Mouse (Mus musculus): ENCODE measurements around the gene Lrg1. TPM values are rescaled to one million over a fixed set of nuclear protein-coding genes. Genes with fewer than 3 reads are reported as not detected.

Lrg1 gene
- polyA plus RNA-seq, 1 experiment from 2014 or later, result not detected

- H3K27me3 ChIP-seq, result peaks cover 88% of the 10 kb centered on the region
- H3K4me2 ChIP-seq, result peak overlapping the region; percentile 71
- peak overlapping the region; percentile 39 for H3K4me3 ChIP-seq
These were observed 26.5 kb upstream of the Lrg1 start for GRCm38 (mm10) chr17:56148280-56148679.

GRCm38 (mm10) chr17:56147420-56147819 is 25.6 kb upstream of the Lrg1 start:
- no peaks in the 10 kb centered on the region for H3K36me3 ChIP-seq
- H3K9ac ChIP-seq, result no peak overlapping the region
- H3K27ac ChIP-seq, result no peak overlapping the region
- WGBS, result 54% methylated on average over 12 of the region's 12 CpGs
- H3K4me2 ChIP-seq, result no peak overlapping the region
- peaks cover 87% of the 10 kb centered on the region for H3K27me3 ChIP-seq
- H3K4me3 ChIP-seq, result no peak overlapping the region
- peaks cover 19% of the 10 kb centered on the region for H3K4me1 ChIP-seq (replicated peaks)
- H3K9me3 ChIP-seq, result no peaks in the 10 kb centered on the region
- no peak for ATAC-seq (ENCODE audit: low FRiP score)

More at GRCm38 (mm10) chr17:56148280-56148679, 26.5 kb upstream of the Lrg1 start:
- no peaks in the 10 kb centered on the region for H3K9me3 ChIP-seq
- no peak overlapping the region for H3K27ac ChIP-seq
- WGBS, result 24% methylated on average over 9 of the region's 9 CpGs
- peak overlapping the region; percentile 74 for H3K9ac ChIP-seq
- H3K4me1 ChIP-seq (replicated peaks), result peaks cover 14% of the 10 kb centered on the region
- 0 out of 2 replicates have a peak, but pooled peaks have one; percentile 16 for ATAC-seq (ENCODE audit: low FRiP score)
- H3K36me3 ChIP-seq, result no peaks in the 10 kb centered on the region

GRCm38 (mm10) chr17:56146131-56146530 is 24.3 kb upstream of the Lrg1 start:
- Histone ChIP-seq H3K4me2 (no peak overlapping the region), H3K36me3 (no peaks in the 10 kb centered on the region), H3K9me3 (no peaks in the 10 kb centered on the region), H3K9ac (no peak overlapping the region), H3K4me3 (no peak overlapping the region), H3K27me3 (peaks cover 86% of the 10 kb centered on the region), H3K27ac (no peak overlapping the region), H3K4me1 (replicated peaks) (peaks cover 32% of the 10 kb centered on the region)
- no peak for ATAC-seq (ENCODE audit: low FRiP score)
- 17% methylated on average over 9 of the region's 9 CpGs for WGBS

- Histone ChIP-seq H3K4me1 (replicated peaks) (peaks cover 38% of the 10 kb centered on the region), H3K36me3 (no peaks in the 10 kb centered on the region), H3K27ac (no peak overlapping the region), H3K4me3 (no peak overlapping the region), H3K4me2 (no peak overlapping the region), H3K27me3 (peaks cover 79% of the 10 kb centered on the region), H3K9me3 (no peaks in the 10 kb centered on the region), H3K9ac (no peak overlapping the region)
- no peak for ATAC-seq (ENCODE audit: low FRiP score)
- 78% methylated on average over 9 of the region's 9 CpGs for WGBS
These were observed 22.7 kb upstream of the Lrg1 start for GRCm38 (mm10) chr17:56144546-56144945.

- H3K4me2 ChIP-seq, result peak overlapping the region; percentile 68
- no peaks in the 10 kb centered on the region for H3K9me3 ChIP-seq
- H3K4me1 ChIP-seq (replicated peaks), result peaks cover 51% of the 10 kb centered on the region
- WGBS, result under 1% methylated on average over 42 of the region's 47 CpGs
- peak overlapping the region; percentile 71 for H3K9ac ChIP-seq
- ATAC-seq (ENCODE audit: low FRiP score), result peak; percentile 61
- H3K36me3 ChIP-seq, result no peaks in the 10 kb centered on the region
- H3K4me3 ChIP-seq, result peak overlapping the region; percentile 48
- peaks cover 74% of the 10 kb centered on the region for H3K27me3 ChIP-seq
- peak overlapping the region; percentile 58; the same call in 1 of the 2 replicates for H3K27ac ChIP-seq
These were observed 20.2 kb upstream of the Lrg1 start for GRCm38 (mm10) chr17:56141702-56142605.

- Histone ChIP-seq H3K4me2 (peak within 1 kb of the TSS; percentile 78), H3K9me3 (no peaks in the 10 kb centered on the region), H3K4me1 (replicated peaks) (peaks cover 63% of the 10 kb centered on the region), H3K9ac (peak within 1 kb of the TSS; percentile 96), H3K36me3 (no peaks in the 10 kb centered on the region), H3K4me3 (peak within 1 kb of the TSS; percentile 81), H3K27ac (peak within 1 kb of the TSS; percentile 90), H3K27me3 (peaks cover 68% of the 10 kb centered on the region)
- ATAC-seq (ENCODE audit: low FRiP score), result peak; percentile 43
- 1% methylated on average over 71 of the region's 79 CpGs for WGBS
These were observed 18.2 kb upstream of the Lrg1 start, which contains the start of gene Sema6b for GRCm38 (mm10) chr17:56139858-56140595. TSS of gene Sema6b (minus strand) at chr17:56140343.

GRCm38 (mm10) chr17:56139355-56139754 is 17.6 kb upstream of the Lrg1 start:
- Histone ChIP-seq H3K4me1 (replicated peaks) (peaks cover 69% of the 10 kb centered on the region), H3K9ac (peak overlapping the region; percentile 96), H3K27me3 (peaks cover 66% of the 10 kb centered on the region), H3K9me3 (no peaks in the 10 kb centered on the region), H3K27ac (peak overlapping the region; percentile 90), H3K4me2 (peak overlapping the region; percentile 78), H3K4me3 (peak overlapping the region; percentile 81), H3K36me3 (no peaks in the 10 kb centered on the region)
- peak; percentile 29 for ATAC-seq (ENCODE audit: low FRiP score)
- WGBS, result 5% methylated on average over 20 of the region's 21 CpGs

GRCm38 (mm10) chr17:56137839-56138613 is 16.2 kb upstream of the Lrg1 start:
- H3K27me3 ChIP-seq, result peaks cover 53% of the 10 kb centered on the region
- 17% methylated on average over 25 of the region's 25 CpGs for WGBS

GRCm38 (mm10) chr17:56136558-56136957 is 14.8 kb upstream of the Lrg1 start:
- peaks cover 71% of the 10 kb centered on the region for H3K4me1 ChIP-seq (replicated peaks)
- peaks cover 50% of the 10 kb centered on the region for H3K27me3 ChIP-seq
- H3K27ac ChIP-seq, result no peak overlapping the region
- H3K4me2 ChIP-seq, result no peak overlapping the region
- ATAC-seq (ENCODE audit: low FRiP score), result no peak
- H3K9ac ChIP-seq, result no peak overlapping the region
- no peaks in the 10 kb centered on the region for H3K9me3 ChIP-seq
- no peak overlapping the region for H3K4me3 ChIP-seq
- 88% methylated on average over 7 of the region's 7 CpGs for whole genome bisulfite sequencing
- peaks cover 1% of the 10 kb centered on the region; the same call in 1 of the 2 replicates for H3K36me3 ChIP-seq

More at GRCm38 (mm10) chr17:56137839-56138613, 16.2 kb upstream of the Lrg1 start:
- peaks cover 82% of the 10 kb centered on the region for H3K4me1 ChIP-seq (replicated peaks)
- peak overlapping the region; percentile 96 for H3K9ac ChIP-seq
- no peaks in the 10 kb centered on the region for H3K9me3 ChIP-seq
- H3K27ac ChIP-seq, result no peak overlapping the region
- no peak for ATAC-seq (ENCODE audit: low FRiP score)
- peak overlapping the region; percentile 78 for H3K4me2 ChIP-seq
- no peaks in the 10 kb centered on the region for H3K36me3 ChIP-seq
- H3K4me3 ChIP-seq, result peak overlapping the region; percentile 81

GRCm38 (mm10) chr17:56134463-56134971 is 12.7 kb upstream of the Lrg1 start:
- Histone ChIP-seq H3K27ac (no peak overlapping the region), H3K9me3 (no peaks in the 10 kb centered on the region), H3K4me2 (peak overlapping the region; percentile 44), H3K4me3 (peak overlapping the region; percentile 16; the same call in 1 of the 2 replicates), H3K36me3 (peaks cover 22% of the 10 kb centered on the region), H3K4me1 (replicated peaks) (peaks cover 59% of the 10 kb centered on the region), H3K9ac (0 out of 2 replicates have a peak overlapping the region, but pooled peaks have one; percentile 29), H3K27me3 (peaks cover 37% of the 10 kb centered on the region)
- ATAC-seq (ENCODE audit: low FRiP score), result no peak
- 2% methylated on average over 27 of the region's 27 CpGs for WGBS
